8 mouse cellular contexts compared by ENCODE assay signal in the genomic region with DNA sequence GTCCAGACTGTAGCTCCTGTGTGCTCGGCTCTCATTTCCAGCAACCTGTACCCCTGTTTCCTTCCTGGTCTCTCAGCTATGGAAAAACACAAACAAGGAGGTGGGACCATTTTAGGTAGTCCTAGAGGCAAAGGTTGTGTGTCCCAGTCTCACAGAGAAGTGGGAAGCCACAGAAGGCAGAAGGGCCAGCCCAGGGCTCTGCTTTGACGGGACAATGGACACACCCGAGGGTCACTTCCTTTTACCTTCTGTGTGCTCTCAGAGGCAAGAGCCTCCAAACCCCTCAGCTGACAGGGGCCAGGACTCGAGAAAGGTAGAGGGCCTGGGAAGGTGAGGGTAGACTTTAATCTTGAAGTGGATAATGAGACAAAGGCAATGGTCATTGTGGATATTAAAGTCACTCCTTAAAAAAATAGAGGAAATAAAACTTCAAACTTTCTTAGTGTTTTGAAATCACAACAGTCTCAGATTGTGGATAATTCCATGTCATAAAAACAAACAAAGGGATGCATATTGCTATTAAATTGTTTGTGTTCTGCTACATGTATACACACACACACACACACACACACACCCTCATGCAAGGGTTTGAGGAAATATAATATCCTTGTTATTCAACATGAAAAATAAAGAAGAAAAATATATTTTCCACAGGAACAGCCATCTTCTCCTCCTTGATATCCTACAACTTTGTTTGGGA.
DNase-seq lines count a peak whose midpoint lies in the region; ATAC-seq lines count a peak whose summit lies in the region.
"Had no signal": no experiment of that assay in that cellular context is flagged by ENCODE, and none has a peak within 500 bp of the region (broad histone marks: within the 10 kb centered on the region; RNA-seq: fewer than 3 reads in every experiment).

No protein-coding gene starts in this region.

- no peaks in the 10 kb centered on the region for H3K9me3 ChIP-seq in kidney, embryonic 15.5 days (replicated peaks)
- no peaks in the 10 kb centered on the region for H3K9me3 ChIP-seq in embryonic facial prominence, embryonic 13.5 days
- H3K9me3 ChIP-seq in intestine, embryonic 16.5 days (ENCODE audit: control insufficient read depth, low read length) = no peaks in the 10 kb centered on the region
- H3K9me3 ChIP-seq in neural tube, embryonic 14.5 days (ENCODE audit: control insufficient read depth, low read length) = no peaks in the 10 kb centered on the region

- H3K4me1 ChIP-seq in kidney, embryonic 15.5 days = peaks cover 37% of the 10 kb centered on the region
- H3K4me1 ChIP-seq in embryonic facial prominence, embryonic 13.5 days = peaks cover 27% of the 10 kb centered on the region
- peaks cover 12% of the 10 kb centered on the region; the same call in 1 of the 2 replicates for H3K4me1 ChIP-seq in intestine, embryonic 16.5 days (ENCODE audit: control insufficient read depth, insufficient read depth, low read length)
- H3K4me1 ChIP-seq in neural tube, embryonic 14.5 days (ENCODE audit: control insufficient read depth, insufficient read depth, low read length) = no peaks in the 10 kb centered on the region

- no peaks in the 10 kb centered on the region for H3K36me3 ChIP-seq in kidney, embryonic 15.5 days
- H3K36me3 ChIP-seq in embryonic facial prominence, embryonic 13.5 days = no peaks in the 10 kb centered on the region
- H3K36me3 ChIP-seq in intestine, embryonic 16.5 days (ENCODE audit: control insufficient read depth, insufficient read depth, low read length) = no peaks in the 10 kb centered on the region
- H3K36me3 ChIP-seq in neural tube, embryonic 14.5 days (ENCODE audit: control insufficient read depth, insufficient read depth, low read length) = no peaks in the 10 kb centered on the region

- no peak overlapping the region for H3K27ac ChIP-seq in kidney, embryonic 15.5 days
- no peak overlapping the region for H3K27ac ChIP-seq in embryonic facial prominence, embryonic 13.5 days
- no peak overlapping the region for H3K27ac ChIP-seq in intestine, embryonic 16.5 days (ENCODE audit: low read length)
- no peak overlapping the region for H3K27ac ChIP-seq in neural tube, embryonic 14.5 days (ENCODE audit: low read depth, low read length)

- peak; percentile 17 for DNase-seq in kidney, postnatal 10 days
- no peak for DNase-seq in layer of hippocampus, adult 9-10 months (ENCODE audit: low spot score)
- no peak for DNase-seq in retina, postnatal 1 day

- H3K9ac ChIP-seq in kidney, embryonic 15.5 days = no peak overlapping the region
- no peak overlapping the region for H3K9ac ChIP-seq in embryonic facial prominence, embryonic 13.5 days
- H3K9ac ChIP-seq in intestine, embryonic 16.5 days (ENCODE audit: low read depth, low read length) = no peak overlapping the region; the same call in 1 of the 2 replicates
- no peak overlapping the region for H3K9ac ChIP-seq in neural tube, embryonic 14.5 days (replicated peaks; ENCODE audit: low read depth, low read length)

- H3K4me2 ChIP-seq in kidney, embryonic 15.5 days = no peak overlapping the region
- no peak overlapping the region for H3K4me2 ChIP-seq in embryonic facial prominence, embryonic 13.5 days
- no peak overlapping the region for H3K4me2 ChIP-seq in intestine, embryonic 16.5 days (ENCODE audit: low read depth, low read length)
- no peak overlapping the region for H3K4me2 ChIP-seq in neural tube, embryonic 14.5 days (ENCODE audit: low read depth, low read length)
- H3K4me2 ChIP-seq: liver, embryonic 11.5 days had no signal

- ATAC-seq in kidney, embryonic 15.5 days (replicated peaks; ENCODE audit: low FRiP score) = no peak
- ATAC-seq in embryonic facial prominence, embryonic 13.5 days (ENCODE audit: insufficient number of reproducible peaks, insufficient read depth, low FRiP score, low TSS enrichment, low read depth) = 0 out of 2 replicates have a peak, but pooled peaks have one; percentile 6
- ATAC-seq in intestine, embryonic 16.5 days = peak; percentile 6; the same call in 1 of the 2 replicates
- peak; percentile 56 for ATAC-seq in neural tube, embryonic 14.5 days (ENCODE audit: low read depth)

- WGBS in kidney, embryonic 15.5 days = 52% methylated on average over 4 of the region's 4 CpGs
- 50% methylated on average over 4 of the region's 4 CpGs for WGBS in embryonic facial prominence, embryonic 13.5 days
- WGBS in intestine, embryonic 16.5 days = 50% methylated on average over 4 of the region's 4 CpGs
- WGBS in neural tube, embryonic 14.5 days = 36% methylated on average over 4 of the region's 4 CpGs

- peaks cover 11% of the 10 kb centered on the region; the same call in 1 of the 2 replicates for H3K27me3 ChIP-seq in kidney, embryonic 15.5 days
- peaks cover 26% of the 10 kb centered on the region for H3K27me3 ChIP-seq in embryonic facial prominence, embryonic 13.5 days
- no peaks in the 10 kb centered on the region for H3K27me3 ChIP-seq in intestine, embryonic 16.5 days (replicated peaks; ENCODE audit: control insufficient read depth, insufficient read depth, low read length)
- H3K27me3 ChIP-seq in neural tube, embryonic 14.5 days (ENCODE audit: control insufficient read depth, insufficient read depth, low read length) = no peaks in the 10 kb centered on the region

- H3K4me3 ChIP-seq in kidney, embryonic 15.5 days (replicated peaks) = no peak overlapping the region
- H3K4me3 ChIP-seq in embryonic facial prominence, embryonic 13.5 days = no peak overlapping the region
- H3K4me3 ChIP-seq in intestine, embryonic 16.5 days (ENCODE audit: low read length) = no peak overlapping the region
- no peak overlapping the region for H3K4me3 ChIP-seq in neural tube, embryonic 14.5 days (ENCODE audit: low read depth, low read length)
